Mouse (Mus musculus): Measurements from ENCODE around the gene AW822073. TPM values are rescaled to one million over a fixed set of nuclear protein-coding genes. Genes with fewer than 3 reads are reported as not detected.
A peak's percentile ranks its signal among the peaks of the same experiment; 100 is the strongest.
"Not testable (repeated sequence)": the region's sequence is repeated elsewhere in the genome, so short reads cannot be mapped to it uniquely, and the experiment has no call there.

AW822073 gene
- total RNA-seq, 1 experiment = 2.2 TPM

DNA sequence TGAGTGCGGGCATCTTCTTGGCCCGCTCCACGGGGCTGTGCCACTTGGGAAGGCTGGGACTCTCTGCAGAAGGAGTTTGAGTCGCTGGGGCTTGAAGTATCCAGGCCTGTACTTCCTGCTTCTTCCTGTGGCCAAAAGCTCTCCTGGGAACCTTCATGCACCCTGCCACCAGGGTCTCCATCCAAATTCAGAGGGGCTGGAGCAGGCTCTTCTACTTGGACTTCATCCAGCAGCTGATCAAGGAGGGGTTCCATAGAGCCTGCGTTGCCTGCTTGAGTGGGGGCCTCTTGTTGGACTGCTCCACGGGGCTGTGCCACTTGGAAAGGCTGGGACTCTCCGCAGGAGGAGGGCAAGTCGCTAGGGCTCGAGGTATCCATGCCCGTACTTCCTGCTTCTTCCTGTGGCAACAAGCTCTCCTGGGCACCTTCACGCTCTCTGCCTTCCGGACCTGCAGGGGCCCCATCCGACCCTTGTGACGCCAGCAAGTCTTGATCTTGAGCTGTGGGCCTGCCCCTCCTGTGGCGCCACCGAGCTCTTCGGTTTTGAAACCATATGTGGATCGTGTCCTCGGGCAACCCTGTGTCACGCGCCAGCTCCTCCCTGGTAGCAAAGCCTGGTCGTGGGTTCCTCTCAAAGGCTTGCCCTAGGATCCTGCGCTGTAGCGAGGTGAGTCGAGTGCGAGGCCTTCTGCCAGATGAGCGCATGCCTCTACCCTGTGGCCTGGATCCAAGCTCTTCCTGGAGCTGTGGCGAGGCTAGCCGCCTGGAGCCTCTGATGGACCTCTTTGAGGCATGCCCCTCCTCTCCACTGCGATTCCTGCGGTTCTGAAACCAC is 541 bp downstream of the AW822073 start:
- in situ Hi-C loops (cut with MboI; ENCODE audit: low sequenced_read_pairs in 2 of 2, unreplicated experiment in 2 of 2); H3K36me3 ChIP-seq (ENCODE audit: control insufficient read depth, insufficient read depth, low read length, poor library complexity, severe bottlenecking); H3K4me1 ChIP-seq (ENCODE audit: control insufficient read depth in 2 of 2, insufficient read depth in 2 of 2, low read length in 2 of 2, poor library complexity in 1 of 2); H3K4me3 ChIP-seq (ENCODE audit: insufficient read depth in 1 of 2, low read depth in 1 of 2, low read length in 2 of 2, poor library complexity in 1 of 2, severe bottlenecking in 1 of 2); H3K9me3 ChIP-seq (ENCODE audit: control insufficient read depth, insufficient read depth, low read depth, low read length); H3K27ac ChIP-seq (ENCODE audit: insufficient read depth, low read depth, low read length, poor library complexity, severe bottlenecking); H3K9ac ChIP-seq (ENCODE audit: insufficient read depth, low read depth, low read length, poor library complexity, severe bottlenecking); DNase-seq (ENCODE audit: low read depth, low spot score): not testable (repeated sequence)
- TF ChIP-seq HCFC1 (IDR thresholded peaks at IDR 0.05; ENCODE audit: borderline replicate concordance, insufficient read depth, low read length) = 0 out of 2 replicates have a peak, but pooled peaks have one; percentile 26

DNA sequence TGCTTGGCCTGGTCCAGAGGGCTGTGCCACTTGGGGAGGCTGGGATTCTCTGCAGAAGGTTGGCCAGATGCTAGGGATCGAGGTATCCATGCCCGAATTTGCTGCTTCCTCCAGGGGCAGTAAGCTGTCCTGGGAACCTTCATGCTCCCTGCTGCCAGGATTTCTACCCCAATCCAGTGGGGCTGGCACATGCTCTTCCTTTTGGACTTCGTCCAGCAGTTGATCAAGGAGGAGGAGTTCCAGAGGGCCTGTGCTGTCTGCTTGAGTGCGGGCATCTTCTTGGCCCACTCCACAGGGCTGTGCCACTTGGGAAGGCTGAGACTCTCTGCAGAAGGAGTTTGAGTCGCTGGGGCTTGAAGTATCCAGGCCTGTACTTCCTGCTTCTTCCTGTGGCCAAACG is 1.6 kb downstream of the AW822073 start:
- H3K4me1 ChIP-seq (ENCODE audit: control insufficient read depth in 2 of 2, insufficient read depth in 2 of 2, low read length in 2 of 2, poor library complexity in 1 of 2); DNase-seq (ENCODE audit: low read depth, low spot score); H3K27ac ChIP-seq (ENCODE audit: insufficient read depth, low read depth, low read length, poor library complexity, severe bottlenecking); H3K9me3 ChIP-seq (ENCODE audit: control insufficient read depth, insufficient read depth, low read depth, low read length); H3K9ac ChIP-seq (ENCODE audit: insufficient read depth, low read depth, low read length, poor library complexity, severe bottlenecking); H3K4me3 ChIP-seq (ENCODE audit: insufficient read depth in 1 of 2, low read depth in 1 of 2, low read length in 2 of 2, poor library complexity in 1 of 2, severe bottlenecking in 1 of 2); H3K36me3 ChIP-seq (ENCODE audit: control insufficient read depth, insufficient read depth, low read length, poor library complexity, severe bottlenecking); in situ Hi-C loops (cut with MboI; ENCODE audit: low sequenced_read_pairs in 2 of 2, unreplicated experiment in 2 of 2): not testable (repeated sequence)

DNA sequence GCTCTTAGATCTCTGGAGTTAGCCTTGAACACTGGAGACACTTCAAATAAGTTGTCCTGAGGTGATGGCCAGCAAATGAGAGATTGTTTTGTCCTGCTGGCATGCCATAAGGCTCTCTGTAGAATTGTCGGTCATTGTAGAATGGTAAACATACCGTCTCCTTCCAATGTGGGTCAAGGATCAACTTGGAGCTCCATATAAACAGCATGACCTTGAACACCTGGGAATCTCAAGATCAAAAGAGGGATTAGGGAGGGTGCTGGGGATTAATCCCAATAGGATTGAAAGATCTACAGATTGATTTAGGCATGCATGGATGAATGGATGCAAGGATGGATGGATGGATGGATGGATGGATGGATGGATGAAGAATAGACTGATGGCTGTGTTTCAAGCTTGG is 3.2 kb downstream of the AW822073 start:
- H3K4me3 ChIP-seq (ENCODE audit: insufficient read depth in 1 of 2, low read depth in 1 of 2, low read length in 2 of 2, poor library complexity in 1 of 2, severe bottlenecking in 1 of 2); H3K4me1 ChIP-seq (ENCODE audit: control insufficient read depth in 2 of 2, insufficient read depth in 2 of 2, low read length in 2 of 2, poor library complexity in 1 of 2); H3K9me3 ChIP-seq (ENCODE audit: control insufficient read depth, insufficient read depth, low read depth, low read length); in situ Hi-C loops (cut with MboI; ENCODE audit: low sequenced_read_pairs in 2 of 2, unreplicated experiment in 2 of 2); H3K36me3 ChIP-seq (ENCODE audit: control insufficient read depth, insufficient read depth, low read length, poor library complexity, severe bottlenecking); H3K9ac ChIP-seq (ENCODE audit: insufficient read depth, low read depth, low read length, poor library complexity, severe bottlenecking); H3K27ac ChIP-seq (ENCODE audit: insufficient read depth, low read depth, low read length, poor library complexity, severe bottlenecking); DNase-seq (ENCODE audit: low read depth, low spot score): not testable (repeated sequence)

DNA sequence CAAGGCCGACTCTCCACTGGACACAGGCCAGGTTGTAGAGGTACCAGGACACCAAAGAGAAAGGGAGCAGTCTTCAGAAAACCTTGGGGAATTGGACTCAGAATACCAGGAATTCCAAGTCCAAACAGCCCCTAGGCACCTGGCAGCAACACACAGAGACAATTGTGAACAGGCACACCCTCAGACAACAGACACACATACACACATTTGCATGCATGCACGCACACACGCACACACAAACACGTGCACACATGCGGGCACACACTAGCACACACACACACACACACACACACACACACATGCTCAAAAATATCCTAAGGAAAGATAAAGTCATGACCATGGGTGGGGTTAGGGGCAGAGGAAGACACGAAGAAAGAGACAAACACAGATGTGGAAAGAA is 4.0 kb downstream of the AW822073 start:
- in situ Hi-C loops (cut with MboI; ENCODE audit: low sequenced_read_pairs in 2 of 2, unreplicated experiment in 2 of 2) = no loop called here

DNA sequence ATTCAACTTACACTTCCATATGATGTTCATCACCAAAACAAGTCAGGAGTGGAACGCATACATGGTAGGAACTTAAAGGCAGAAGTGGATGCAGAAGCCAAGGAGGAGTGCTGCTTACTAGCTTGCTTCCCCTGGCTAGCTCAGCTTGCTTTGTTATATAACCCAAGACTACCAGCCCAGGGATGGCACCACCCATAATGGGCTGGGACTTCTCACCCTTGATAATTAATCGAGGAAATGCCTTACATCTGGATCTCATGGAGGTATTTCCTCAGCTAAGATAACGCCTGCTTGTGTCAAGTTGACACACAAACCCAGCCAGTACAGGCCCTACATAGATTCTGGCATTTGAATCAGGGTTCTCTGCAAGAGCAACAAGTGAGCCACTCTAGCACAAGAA is 7.4 kb downstream of the AW822073 start:
- H3K9me3 ChIP-seq (ENCODE audit: control insufficient read depth, insufficient read depth, low read depth, low read length) = no peaks in the 10 kb centered on the region
- DNase-seq (ENCODE audit: low read depth, low spot score) = no peak
- in situ Hi-C loops (cut with MboI; ENCODE audit: low sequenced_read_pairs in 2 of 2, unreplicated experiment in 2 of 2) = no loop called here

More for the DNA sequence above, 4.0 kb downstream of the AW822073 start:
- no peak for TF ChIP-seq ZC3H11A (IDR thresholded peaks at IDR 0.05; ENCODE audit: borderline replicate concordance, low read depth, low read length)
- TF ChIP-seq ZNF384 (IDR thresholded peaks at IDR 0.05; ENCODE audit: low read depth, low read length) = no peak
- no peak for TF ChIP-seq HCFC1 (IDR thresholded peaks at IDR 0.05; ENCODE audit: borderline replicate concordance, insufficient read depth, low read length)
- TF ChIP-seq CHD2 (IDR thresholded peaks at IDR 0.05; ENCODE audit: low read depth, low read length) = no peak
- no peak for TF ChIP-seq MAFK (IDR thresholded peaks at IDR 0.05; ENCODE audit: insufficient read depth, low read depth, low read length)
- no peak overlapping the region for H3K9ac ChIP-seq (ENCODE audit: insufficient read depth, low read depth, low read length, poor library complexity, severe bottlenecking)
- no peak overlapping the region for H3K4me3 ChIP-seq (ENCODE audit: insufficient read depth in 1 of 2, low read depth in 1 of 2, low read length in 2 of 2, poor library complexity in 1 of 2, severe bottlenecking in 1 of 2)
- no peaks in the 10 kb centered on the region for H3K9me3 ChIP-seq (ENCODE audit: control insufficient read depth, insufficient read depth, low read depth, low read length)
- H3K4me1 ChIP-seq (ENCODE audit: control insufficient read depth in 2 of 2, insufficient read depth in 2 of 2, low read length in 2 of 2, poor library complexity in 1 of 2) = no peaks in the 10 kb centered on the region
- H3K36me3 ChIP-seq (ENCODE audit: control insufficient read depth, insufficient read depth, low read length, poor library complexity, severe bottlenecking) = no peaks in the 10 kb centered on the region
- no peak for DNase-seq (ENCODE audit: low read depth, low spot score)
- no peak overlapping the region for H3K27ac ChIP-seq (ENCODE audit: insufficient read depth, low read depth, low read length, poor library complexity, severe bottlenecking)

More for the DNA sequence above, 7.4 kb downstream of the AW822073 start:
- Histone ChIP-seq H3K9ac (ENCODE audit: insufficient read depth, low read depth, low read length, poor library complexity, severe bottlenecking) (no peak overlapping the region), H3K27ac (ENCODE audit: insufficient read depth, low read depth, low read length, poor library complexity, severe bottlenecking) (no peak overlapping the region), H3K4me1 (ENCODE audit: control insufficient read depth in 2 of 2, insufficient read depth in 2 of 2, low read length in 2 of 2, poor library complexity in 1 of 2) (no peaks in the 10 kb centered on the region), H3K4me3 (ENCODE audit: insufficient read depth in 1 of 2, low read depth in 1 of 2, low read length in 2 of 2, poor library complexity in 1 of 2, severe bottlenecking in 1 of 2) (no peak overlapping the region), H3K36me3 (ENCODE audit: control insufficient read depth, insufficient read depth, low read length, poor library complexity, severe bottlenecking) (no peaks in the 10 kb centered on the region)
- TF ChIP-seq MAFK (IDR thresholded peaks at IDR 0.05; ENCODE audit: insufficient read depth, low read depth, low read length) = no peak
- no peak for TF ChIP-seq ZC3H11A (IDR thresholded peaks at IDR 0.05; ENCODE audit: borderline replicate concordance, low read depth, low read length)
- no peak for TF ChIP-seq HCFC1 (IDR thresholded peaks at IDR 0.05; ENCODE audit: borderline replicate concordance, insufficient read depth, low read length)
- no peak for TF ChIP-seq CHD2 (IDR thresholded peaks at IDR 0.05; ENCODE audit: low read depth, low read length)
- TF ChIP-seq ZNF384 (IDR thresholded peaks at IDR 0.05; ENCODE audit: low read depth, low read length) = no peak

All from ES-E14 (cell line).